ENCODE assay signal across 20 mouse cellular contexts in genomic region chr9:10658086-10658485, GRCm38 (mm10).
A peak's percentile ranks its signal among the peaks of the same experiment; 100 is the strongest.
DNase-seq lines count a peak whose midpoint lies in the region; ATAC-seq and TF ChIP-seq lines count a peak whose summit lies in the region.
"Had no signal": no experiment of that assay in that cellular context is flagged by ENCODE, and none has a peak within 500 bp of the region (broad histone marks: within the 10 kb centered on the region; RNA-seq: fewer than 3 reads in every experiment).

No protein-coding gene starts in this region.

- 64% methylated on average over 1 of the region's 1 CpGs for WGBS in forebrain, embryonic 14.5 days
- WGBS in forebrain, embryonic 15.5 days: 48% methylated on average over 1 of the region's 1 CpGs

- TF ChIP-seq POLR2A in brain, embryonic 14.5 days (IDR thresholded peaks at IDR 0.05; ENCODE audit: borderline replicate concordance, extremely low read depth, insufficient read depth, insufficient read length, poor library complexity, severe bottlenecking): no peak

- H3K4me2 ChIP-seq in forebrain, embryonic 14.5 days (ENCODE audit: low read length): no peak overlapping the region
- no peak overlapping the region for H3K4me2 ChIP-seq in forebrain, embryonic 15.5 days (replicated peaks)

- no peak for TF ChIP-seq CTCF in brain, embryonic 14.5 days (IDR thresholded peaks at IDR 0.05; ENCODE audit: borderline replicate concordance, extremely low read depth, insufficient read depth, insufficient read length)

- ATAC-seq in forebrain, embryonic 14.5 days: no peak; the same call in 1 of the 2 replicates
- ATAC-seq in forebrain, embryonic 15.5 days (replicated peaks): no peak
- ATAC-seq: activated CD4-positive, CD25-positive, alpha-beta regulatory T cell, adult 4 months; CD4-positive, CD25-positive, alpha-beta regulatory T cell, adult 4 months; Patski had no signal

- H3K27ac ChIP-seq in forebrain, embryonic 14.5 days (ENCODE audit: low read depth, low read length): no peak overlapping the region
- H3K27ac ChIP-seq in forebrain, embryonic 15.5 days (replicated peaks): no peak overlapping the region

- H3K4me1 ChIP-seq in forebrain, embryonic 14.5 days (ENCODE audit: control insufficient read depth, insufficient read depth, low read length): no peaks in the 10 kb centered on the region
- peaks cover 5% of the 10 kb centered on the region; the same call in 1 of the 2 replicates for H3K4me1 ChIP-seq in forebrain, embryonic 15.5 days

- H3K36me3 ChIP-seq in forebrain, embryonic 14.5 days (ENCODE audit: control insufficient read depth, insufficient read depth, low read length): no peaks in the 10 kb centered on the region
- no peaks in the 10 kb centered on the region for H3K36me3 ChIP-seq in forebrain, embryonic 15.5 days
- H3K36me3 ChIP-seq: G1E had no signal

- H3K4me3 ChIP-seq in forebrain, embryonic 14.5 days (ENCODE audit: low read depth, low read length): no peak overlapping the region
- no peak overlapping the region for H3K4me3 ChIP-seq in forebrain, embryonic 15.5 days

- no peaks in the 10 kb centered on the region for H3K27me3 ChIP-seq in forebrain, embryonic 14.5 days (replicated peaks; ENCODE audit: control insufficient read depth, insufficient read depth, low read length)
- H3K27me3 ChIP-seq in forebrain, embryonic 15.5 days: no peaks in the 10 kb centered on the region
- H3K27me3 ChIP-seq: CH12.LX, Patski had no signal

- H3K9me3 ChIP-seq in forebrain, embryonic 14.5 days (replicated peaks; ENCODE audit: control insufficient read depth, low read length): no peaks in the 10 kb centered on the region
- H3K9me3 ChIP-seq in forebrain, embryonic 15.5 days: no peaks in the 10 kb centered on the region
- H3K9me3 ChIP-seq: G1E had no signal

- no peak overlapping the region for H3K9ac ChIP-seq in forebrain, embryonic 14.5 days (ENCODE audit: low read length)
- no peak overlapping the region for H3K9ac ChIP-seq in forebrain, embryonic 15.5 days (replicated peaks)

- intact Hi-C loops in left cerebral cortex, postnatal 14 days (cut with DNase I): no loop called here

- DNase-seq in forebrain, embryonic 14.5 days (ENCODE audit: low spot score): peak; percentile 60
- peak; percentile 60 for DNase-seq in brain, embryonic 14.5 days (ENCODE audit: low read depth)
- no peak for DNase-seq in left cerebral cortex, postnatal 14 days (ENCODE audit: low spot score in 2 of 2)
- DNase-seq: adrenal gland, adult 2 months; adrenal gland, adult 8-10 months; adrenal gland, postnatal 10 days; adrenal gland, postnatal 14 days; adrenal gland, postnatal 25 days; adrenal gland, postnatal 36 days; B cell, adult 2 months; cerebellum, adult 11 months; cerebellum, adult 11-12 months; cerebellum, adult 18-20 months; cerebellum, adult 2 months had no signal

Comparison
In these comparisons a context has a peak if more than half of its experiments do, and no peak if none do; other contexts are left out.
1. DNase-seq: peak in forebrain, embryonic 14.5 days (single experiment) and brain, embryonic 14.5 days (single experiment); none in left cerebral cortex, postnatal 14 days (0 of 2).